Mouse (Mus musculus) erythroblast, embryonic 14.5 days (primary cell): Measurements from ENCODE around the gene Tmem160.

Experiments used
- GATA1 ChIP-seq: IDR thresholded peaks from 2 replicates; pipeline ENCODE4 v1.6.1; 2012; ENCODE audit warnings: low read length, inconsistent platforms, mixed read lengths
- TAL1 ChIP-seq: IDR thresholded peaks from 3 replicates; pipeline ENCODE4 v1.6.1; 2012; ENCODE audit warnings: low read length, inconsistent platforms, mixed read lengths

DNA sequence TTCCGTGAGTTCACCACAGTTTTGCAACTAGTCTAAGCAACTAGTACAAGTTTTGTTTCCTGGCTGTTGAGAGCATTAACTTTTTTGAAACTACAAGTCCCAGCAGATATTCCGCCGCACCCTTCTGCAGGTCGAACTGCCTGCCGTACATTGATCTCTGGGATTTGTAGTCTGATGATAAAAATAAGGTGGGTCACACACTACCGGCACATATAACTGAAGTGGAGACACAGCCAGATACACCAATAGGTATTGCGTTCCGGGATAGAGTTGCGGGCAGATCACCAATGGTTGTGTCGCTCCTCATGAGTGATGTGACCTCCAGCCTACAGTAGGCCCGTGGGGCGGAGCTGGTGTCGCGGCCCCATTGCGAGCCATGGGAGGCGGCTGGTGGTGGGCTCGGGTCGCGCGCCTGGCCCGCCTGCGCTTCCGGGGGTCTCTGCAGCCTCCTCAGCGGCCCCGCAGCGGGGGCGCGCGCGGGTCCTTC, at the start of gene Tmem160:
- no peak for TF ChIP-seq GATA1
- TF ChIP-seq TAL1 = no peak
